Mouse (Mus musculus): ENCODE results near the gene Stpg1. TPM values are rescaled to one million over a fixed set of nuclear protein-coding genes. Genes with fewer than 3 reads are reported as not detected.
A peak's percentile ranks its signal among the peaks of the same experiment; 100 is the strongest.

Gene Stpg1
- polyA plus RNA-seq (2012; rRNA removed): 0.06 and 0.29 TPM in 2 replicates

- Histone ChIP-seq H3K27me3 (ENCODE audit: control insufficient read depth, insufficient read depth, low read length) (no peaks in the 10 kb centered on the region), H3K27ac (ENCODE audit: insufficient read depth, low read depth, low read length) (peak within 1 kb of the TSS; percentile 75), H3K4me1 (ENCODE audit: control insufficient read depth, insufficient read depth, insufficient read length, low read length) (peaks cover 8% of the 10 kb centered on the region), H3K4me3 (ENCODE audit: low read depth, low read length) (peak within 1 kb of the TSS; percentile 93), H3K36me3 (ENCODE audit: control insufficient read depth, insufficient read depth, low read length) (peaks cover 16% of the 10 kb centered on the region)
- TF ChIP-seq POLR2A (IDR thresholded peaks at IDR 0.05; ENCODE audit: low read depth, low read length): peak; percentile 36; the same call in 1 of the 2 replicates
- peak; percentile 77 for TF ChIP-seq CTCF (IDR thresholded peaks at IDR 0.05; ENCODE audit: extremely low read depth, insufficient read length, insufficient replicate concordance, low read depth, low read length)
- WGBS: under 1% methylated on average over 53 of the region's 53 CpGs
Observed at GRCm38 (mm10) chr4:135494521-135495396, at the start of gene Stpg1, which contains the start of gene Nipal3. Stpg1 (plus strand) TSS chr4:135494790. Nipal3 (minus strand) TSS chr4:135495038.

- H3K4me1 ChIP-seq (ENCODE audit: control insufficient read depth, insufficient read depth, insufficient read length, low read length): peaks cover 17% of the 10 kb centered on the region
- WGBS: 75% methylated on average over 18 of the region's 18 CpGs
- H3K4me3 ChIP-seq (ENCODE audit: low read depth, low read length): no peak overlapping the region
- TF ChIP-seq CTCF (IDR thresholded peaks at IDR 0.05; ENCODE audit: extremely low read depth, insufficient read length, insufficient replicate concordance, low read depth, low read length) (no peak), POLR2A (IDR thresholded peaks at IDR 0.05; ENCODE audit: low read depth, low read length) (no peak)
- H3K36me3 ChIP-seq (ENCODE audit: control insufficient read depth, insufficient read depth, low read length): 0 out of 2 replicates have a peak, but pooled peaks cover 3% of the 10 kb centered on the region
- H3K27me3 ChIP-seq (ENCODE audit: control insufficient read depth, insufficient read depth, low read length): no peaks in the 10 kb centered on the region
- no peak overlapping the region for H3K27ac ChIP-seq (ENCODE audit: insufficient read depth, low read depth, low read length)
Observed at GRCm38 (mm10) chr4:135451360-135452015, 43.1 kb upstream of the Stpg1 start.

DNA sequence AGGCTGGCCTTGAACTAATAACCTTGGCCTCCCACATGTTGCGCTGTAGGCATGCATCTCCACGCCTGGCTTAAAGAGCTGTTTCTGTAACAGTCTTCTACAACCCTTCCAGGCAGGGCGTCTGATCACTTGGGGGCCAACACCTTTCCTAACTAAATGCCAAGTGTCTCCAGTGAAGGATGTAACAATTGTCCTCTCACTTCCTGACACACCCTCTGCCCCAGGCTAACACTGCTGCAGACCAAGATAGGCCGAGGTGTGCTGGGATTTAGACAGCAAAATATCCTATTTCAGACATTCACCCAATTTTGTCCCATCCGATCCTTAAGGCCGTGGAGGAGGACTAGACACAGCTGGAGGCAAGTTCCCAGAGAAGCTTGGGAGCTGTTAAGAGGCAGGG lies 41.4 kb upstream of the Stpg1 start:
- Histone ChIP-seq H3K4me3 (ENCODE audit: low read depth, low read length) (no peak overlapping the region), H3K27ac (ENCODE audit: insufficient read depth, low read depth, low read length) (peak overlapping the region; percentile 84), H3K4me1 (ENCODE audit: control insufficient read depth, insufficient read depth, insufficient read length, low read length) (peaks cover 17% of the 10 kb centered on the region), H3K36me3 (ENCODE audit: control insufficient read depth, insufficient read depth, low read length) (0 out of 2 replicates have a peak, but pooled peaks cover 3% of the 10 kb centered on the region), H3K27me3 (ENCODE audit: control insufficient read depth, insufficient read depth, low read length) (no peaks in the 10 kb centered on the region)
- WGBS: 24% methylated on average over 6 of the region's 6 CpGs
- TF ChIP-seq CTCF (IDR thresholded peaks at IDR 0.05; ENCODE audit: extremely low read depth, insufficient read length, insufficient replicate concordance, low read depth, low read length): no peak
- TF ChIP-seq POLR2A (IDR thresholded peaks at IDR 0.05; ENCODE audit: low read depth, low read length): no peak

DNA sequence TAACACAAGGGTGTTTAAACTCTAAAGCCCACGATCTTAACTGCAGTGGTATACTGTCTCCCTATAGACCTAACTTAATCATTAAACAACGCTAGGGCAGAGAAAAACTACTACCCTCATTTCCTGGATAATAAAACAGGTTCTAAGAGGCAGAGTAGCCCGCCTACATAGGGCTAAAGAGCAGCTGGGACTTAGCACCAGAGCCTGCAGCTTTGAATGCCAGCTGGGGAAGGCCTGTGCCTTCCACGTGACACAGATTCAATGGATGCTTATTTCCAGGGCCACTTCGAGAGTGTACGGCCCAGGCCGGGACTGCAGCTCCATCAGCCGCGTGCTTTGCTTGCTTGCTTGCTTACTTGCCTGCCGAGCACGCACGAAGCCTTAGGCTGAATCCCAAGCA lies 41.0 kb upstream of the Stpg1 start:
- H3K27me3 ChIP-seq (ENCODE audit: control insufficient read depth, insufficient read depth, low read length): no peaks in the 10 kb centered on the region
- no peak for TF ChIP-seq CTCF (IDR thresholded peaks at IDR 0.05; ENCODE audit: extremely low read depth, insufficient read length, insufficient replicate concordance, low read depth, low read length)
- no peak for TF ChIP-seq POLR2A (IDR thresholded peaks at IDR 0.05; ENCODE audit: low read depth, low read length)
- peaks cover 17% of the 10 kb centered on the region for H3K4me1 ChIP-seq (ENCODE audit: control insufficient read depth, insufficient read depth, insufficient read length, low read length)
- 0 out of 2 replicates have a peak, but pooled peaks cover 3% of the 10 kb centered on the region for H3K36me3 ChIP-seq (ENCODE audit: control insufficient read depth, insufficient read depth, low read length)
- WGBS: 20% methylated on average over 12 of the region's 12 CpGs
- H3K4me3 ChIP-seq (ENCODE audit: low read depth, low read length): no peak overlapping the region
- H3K27ac ChIP-seq (ENCODE audit: insufficient read depth, low read depth, low read length): peak overlapping the region; percentile 84

GRCm38 (mm10) chr4:135463406-135463805 lies 31.2 kb upstream of the Stpg1 start:
- Histone ChIP-seq H3K4me3 (ENCODE audit: low read depth, low read length) (no peak overlapping the region), H3K4me1 (ENCODE audit: control insufficient read depth, insufficient read depth, insufficient read length, low read length) (no peaks in the 10 kb centered on the region), H3K27ac (ENCODE audit: insufficient read depth, low read depth, low read length) (no peak overlapping the region), H3K27me3 (ENCODE audit: control insufficient read depth, insufficient read depth, low read length) (no peaks in the 10 kb centered on the region), H3K36me3 (ENCODE audit: control insufficient read depth, insufficient read depth, low read length) (peaks cover 41% of the 10 kb centered on the region)
- WGBS: 96% methylated on average over 11 of the region's 11 CpGs
- TF ChIP-seq CTCF (IDR thresholded peaks at IDR 0.05; ENCODE audit: extremely low read depth, insufficient read length, insufficient replicate concordance, low read depth, low read length) (no peak), POLR2A (IDR thresholded peaks at IDR 0.05; ENCODE audit: low read depth, low read length) (no peak)

- no peak overlapping the region for H3K4me3 ChIP-seq (ENCODE audit: low read depth, low read length)
- no peak overlapping the region for H3K27ac ChIP-seq (ENCODE audit: insufficient read depth, low read depth, low read length)
- H3K36me3 ChIP-seq (ENCODE audit: control insufficient read depth, insufficient read depth, low read length): peaks cover 31% of the 10 kb centered on the region
- H3K4me1 ChIP-seq (ENCODE audit: control insufficient read depth, insufficient read depth, insufficient read length, low read length): peaks cover 3% of the 10 kb centered on the region; the same call in 1 of the 2 replicates
- TF ChIP-seq CTCF (IDR thresholded peaks at IDR 0.05; ENCODE audit: extremely low read depth, insufficient read length, insufficient replicate concordance, low read depth, low read length) (no peak), POLR2A (IDR thresholded peaks at IDR 0.05; ENCODE audit: low read depth, low read length) (no peak)
- H3K27me3 ChIP-seq (ENCODE audit: control insufficient read depth, insufficient read depth, low read length): no peaks in the 10 kb centered on the region
- 90% methylated on average over 10 of the region's 10 CpGs for WGBS
Observed at GRCm38 (mm10) chr4:135477851-135478250, 16.7 kb upstream of the Stpg1 start.

- H3K36me3 ChIP-seq (ENCODE audit: control insufficient read depth, insufficient read depth, low read length): peaks cover 27% of the 10 kb centered on the region
Observed at GRCm38 (mm10) chr4:135480370-135480769, 14.2 kb upstream of the Stpg1 start.

More at GRCm38 (mm10) chr4:135480370-135480769, 14.2 kb upstream of the Stpg1 start:
- TF ChIP-seq POLR2A (IDR thresholded peaks at IDR 0.05; ENCODE audit: low read depth, low read length) (no peak), CTCF (IDR thresholded peaks at IDR 0.05; ENCODE audit: extremely low read depth, insufficient read length, insufficient replicate concordance, low read depth, low read length) (no peak)
- Histone ChIP-seq H3K27me3 (ENCODE audit: control insufficient read depth, insufficient read depth, low read length) (no peaks in the 10 kb centered on the region), H3K27ac (ENCODE audit: insufficient read depth, low read depth, low read length) (no peak overlapping the region), H3K4me1 (ENCODE audit: control insufficient read depth, insufficient read depth, insufficient read length, low read length) (peaks cover 3% of the 10 kb centered on the region; the same call in 1 of the 2 replicates), H3K4me3 (ENCODE audit: low read depth, low read length) (no peak overlapping the region)
- 87% methylated on average over 9 of the region's 9 CpGs for WGBS

Measured in small intestine, adult 2 months (tissue).